Mouse (Mus musculus): ENCODE data around the gene Sdc3. TPM values are rescaled to one million over a fixed set of nuclear protein-coding genes. Genes with fewer than 3 reads are reported as not detected.

Gene Sdc3
- total RNA-seq, 2 experiments from 2014 or later: 54.7 to 60.1 TPM

Other genes starting within 250 kb of the Sdc3 start
- 10 to 100 TPM; 11.2 to 15.2 TPM for gene Nkain1, start 218.4 kb upstream of the Sdc3 start, total RNA-seq (2021)
- 10 to 100 TPM; 64.1 to 67.2 TPM for gene Pum1, start 129.2 kb upstream of the Sdc3 start, total RNA-seq (2021)
- gene Laptm5, start 120.6 kb downstream of the Sdc3 start, total RNA-seq (2021): 10 to 100 TPM; 10.1 to 13.4 TPM
- not detected for gene Matn1, start 151.8 kb downstream of the Sdc3 start, total RNA-seq (2021)